Mouse (Mus musculus): ENCODE measurements around the gene Gm7145. TPM values are rescaled to one million over a fixed set of nuclear protein-coding genes. Genes with fewer than 3 reads are reported as not detected.
"Not testable (repeated sequence)": the region's sequence is repeated elsewhere in the genome, so short reads cannot be mapped to it uniquely, and the experiment has no call there.

Gene Gm7145
- not detected in 2 replicates for polyA plus RNA-seq (2014; fragmentation: Nextera tagmentation; extraction: Ambion mirVana)

GRCm38 (mm10) chr1:117965639-117966038 is at the start of gene Gm7145:
Gene Gm7145, plus strand, starts transcription at chr1:117965939.
- 78% methylated on average over 4 of the region's 4 CpGs for WGBS
- DNase-seq (no peak), ATAC-seq (ENCODE audit: insufficient read depth) (no peak)
- TF ChIP-seq CTCF (IDR thresholded peaks at IDR 0.05; ENCODE audit: low read depth) = no peak
- no peak within 1 kb of the TSS for H3K27ac ChIP-seq (ENCODE audit: low read depth)
- no peak within 1 kb of the TSS for H3K4me2 ChIP-seq
- no peak within 1 kb of the TSS for H3K9ac ChIP-seq
- H3K36me3 ChIP-seq (ENCODE audit: insufficient read depth) = no peaks in the 10 kb centered on the region
- no peaks in the 10 kb centered on the region for H3K27me3 ChIP-seq (ENCODE audit: insufficient read depth, low read length)
- no peaks in the 10 kb centered on the region for H3K4me1 ChIP-seq (ENCODE audit: insufficient read depth)
- no peak within 1 kb of the TSS for H3K4me3 ChIP-seq (ENCODE audit: low read depth, low read length)
- H3K9me3 ChIP-seq (ENCODE audit: low read depth, low read length) = no peaks in the 10 kb centered on the region

GRCm38 (mm10) chr1:117927715-117928114 is 38.0 kb upstream of the Gm7145 start, which contains the start of gene Gm28168:
Gene Gm28168, plus strand, starts transcription at chr1:117928015.
- H3K27ac ChIP-seq (ENCODE audit: low read depth); H3K4me3 ChIP-seq (ENCODE audit: low read depth, low read length); H3K27me3 ChIP-seq (ENCODE audit: insufficient read depth, low read length); H3K9ac ChIP-seq; DNase-seq; H3K36me3 ChIP-seq (ENCODE audit: insufficient read depth); H3K4me1 ChIP-seq (ENCODE audit: insufficient read depth); ATAC-seq (ENCODE audit: insufficient read depth); H3K4me2 ChIP-seq; H3K9me3 ChIP-seq (ENCODE audit: low read depth, low read length): not testable (repeated sequence)
- WGBS = 29% methylated on average over 1 of the region's 1 CpGs

- not testable (repeated sequence) for H3K9me3 ChIP-seq (ENCODE audit: low read depth, low read length); DNase-seq; H3K36me3 ChIP-seq (ENCODE audit: insufficient read depth); H3K9ac ChIP-seq; H3K27ac ChIP-seq (ENCODE audit: low read depth); H3K4me2 ChIP-seq; H3K27me3 ChIP-seq (ENCODE audit: insufficient read depth, low read length); H3K4me3 ChIP-seq (ENCODE audit: low read depth, low read length); ATAC-seq (ENCODE audit: insufficient read depth); H3K4me1 ChIP-seq (ENCODE audit: insufficient read depth)
These were observed 38.1 kb downstream of the Gm7145 start for GRCm38 (mm10) chr1:118003876-118004275.

- not testable (repeated sequence) for H3K4me2 ChIP-seq; H3K27me3 ChIP-seq (ENCODE audit: insufficient read depth, low read length); H3K36me3 ChIP-seq (ENCODE audit: insufficient read depth); H3K9ac ChIP-seq; H3K27ac ChIP-seq (ENCODE audit: low read depth); H3K4me3 ChIP-seq (ENCODE audit: low read depth, low read length); ATAC-seq (ENCODE audit: insufficient read depth); H3K4me1 ChIP-seq (ENCODE audit: insufficient read depth); H3K9me3 ChIP-seq (ENCODE audit: low read depth, low read length)
- peak; percentile 0 for DNase-seq
- 27% methylated on average over 8 of the region's 8 CpGs for WGBS
- peak; percentile 31; the same call in 1 of the 2 replicates for TF ChIP-seq CTCF (IDR thresholded peaks at IDR 0.05; ENCODE audit: low read depth)
These were observed 47.0 kb downstream of the Gm7145 start for GRCm38 (mm10) chr1:118012736-118013135.

Other genes with a start within 250 kb of the Gm7145 start
- gene B020011L13Rik, start 184.8 kb upstream of the Gm7145 start, polyA plus RNA-seq (2014; fragmentation: Nextera tagmentation; extraction: Ambion mirVana) = not detected in 2 replicates
- not detected in 2 replicates for gene Gm28360, start 135.9 kb upstream of the Gm7145 start, polyA plus RNA-seq (2014; fragmentation: Nextera tagmentation; extraction: Ambion mirVana)
- gene Gm28168, start 37.9 kb upstream of the Gm7145 start, polyA plus RNA-seq (2014; fragmentation: Nextera tagmentation; extraction: Ambion mirVana) = not detected in 2 replicates
- 0.04 and 0.08 TPM in 2 replicates for gene Gm29106, start 210.6 kb downstream of the Gm7145 start, polyA plus RNA-seq (2014; fragmentation: Nextera tagmentation; extraction: Ambion mirVana)

All from lung, embryonic 14.5 days (tissue).